Mouse (Mus musculus) ES-Bruce4 (cell line): Measurements from ENCODE around the gene Gm11172.

Experiments used
- CTCF ChIP-seq: IDR thresholded peaks from one replicate; pipeline ENCODE4 v1.8.1; 2011; ENCODE audit warnings: low read depth, low read length
- POLR2A ChIP-seq: IDR thresholded peaks from one replicate; pipeline ENCODE4 v1.8.1; 2011; ENCODE audit warnings: low read length; ENCODE audit not compliant: insufficient read depth

GRCm38 (mm10) chr16:10790702-10791101 lies 22.0 kb upstream of the Gm11172 start, which contains the start of gene Prm3:
- TF ChIP-seq POLR2A = no peak
- no peak for TF ChIP-seq CTCF
